Mouse (Mus musculus): ENCODE data around the gene Fgd3. TPM values are rescaled to one million over a fixed set of nuclear protein-coding genes. Genes with fewer than 3 reads are reported as not detected.

The Fgd3 gene
- polyA plus RNA-seq, 1 experiment from 2014 or later, result 1.9 TPM

- no peak overlapping the region for H3K9ac ChIP-seq
- H3K27ac ChIP-seq (replicated peaks), result no peak overlapping the region
- no peak; the same call in 1 of the 2 replicates for ATAC-seq (ENCODE audit: low FRiP score, low read depth)
These were observed 33.9 kb upstream of the Fgd3 start for GRCm38 (mm10) chr13:49353991-49354507.

GRCm38 (mm10) chr13:49353422-49353821 is 33.3 kb upstream of the Fgd3 start:
- no peak overlapping the region for H3K27ac ChIP-seq (replicated peaks)
- no peak overlapping the region for H3K9ac ChIP-seq
- ATAC-seq (ENCODE audit: low FRiP score, low read depth), result no peak
- H3K36me3 ChIP-seq, result peaks cover 7% of the 10 kb centered on the region; the same call in 1 of the 2 replicates
- H3K4me1 ChIP-seq (replicated peaks), result peaks cover 28% of the 10 kb centered on the region
- no peak overlapping the region for H3K4me3 ChIP-seq
- H3K4me2 ChIP-seq, result no peak overlapping the region
- H3K27me3 ChIP-seq, result no peaks in the 10 kb centered on the region
- no peaks in the 10 kb centered on the region for H3K9me3 ChIP-seq

More at GRCm38 (mm10) chr13:49353991-49354507, 33.9 kb upstream of the Fgd3 start:
- Histone ChIP-seq H3K9me3 (no peaks in the 10 kb centered on the region), H3K4me1 (replicated peaks) (peaks cover 28% of the 10 kb centered on the region), H3K27me3 (no peaks in the 10 kb centered on the region), H3K36me3 (peaks cover 7% of the 10 kb centered on the region; the same call in 1 of the 2 replicates), H3K4me2 (no peak overlapping the region), H3K4me3 (no peak overlapping the region)
- 58% methylated on average over 5 of the region's 5 CpGs for WGBS

GRCm38 (mm10) chr13:49352581-49353159 is 32.6 kb upstream of the Fgd3 start:
- peaks cover 28% of the 10 kb centered on the region for H3K4me1 ChIP-seq (replicated peaks)
- H3K27ac ChIP-seq (replicated peaks), result no peak overlapping the region
- no peak overlapping the region for H3K4me2 ChIP-seq
- H3K9me3 ChIP-seq, result no peaks in the 10 kb centered on the region
- peak; percentile 33; the same call in 1 of the 2 replicates for ATAC-seq (ENCODE audit: low FRiP score, low read depth)
- H3K36me3 ChIP-seq, result peaks cover 7% of the 10 kb centered on the region; the same call in 1 of the 2 replicates
- WGBS, result 30% methylated on average over 3 of the region's 3 CpGs
- H3K4me3 ChIP-seq, result no peak overlapping the region
- H3K27me3 ChIP-seq, result no peaks in the 10 kb centered on the region
- no peak overlapping the region for H3K9ac ChIP-seq

GRCm38 (mm10) chr13:49349836-49350505 is 29.9 kb upstream of the Fgd3 start:
- Histone ChIP-seq H3K27ac (replicated peaks) (no peak overlapping the region), H3K4me1 (replicated peaks) (peaks cover 37% of the 10 kb centered on the region), H3K4me3 (no peak overlapping the region), H3K36me3 (no peaks in the 10 kb centered on the region), H3K27me3 (no peaks in the 10 kb centered on the region), H3K9me3 (no peaks in the 10 kb centered on the region), H3K9ac (no peak overlapping the region), H3K4me2 (no peak overlapping the region)
- WGBS, result 95% methylated on average over 6 of the region's 6 CpGs
- no peak for ATAC-seq (ENCODE audit: low FRiP score, low read depth)

- no peak overlapping the region for H3K27ac ChIP-seq (replicated peaks)
- WGBS, result 90% methylated on average over 4 of the region's 4 CpGs
- H3K9me3 ChIP-seq, result no peaks in the 10 kb centered on the region
- no peak for ATAC-seq (ENCODE audit: low FRiP score, low read depth)
- H3K27me3 ChIP-seq, result no peaks in the 10 kb centered on the region
- no peak overlapping the region for H3K9ac ChIP-seq
- no peak overlapping the region for H3K4me3 ChIP-seq
- H3K4me2 ChIP-seq, result no peak overlapping the region
- no peaks in the 10 kb centered on the region for H3K36me3 ChIP-seq
- peaks cover 43% of the 10 kb centered on the region for H3K4me1 ChIP-seq (replicated peaks)
These were observed 29.2 kb upstream of the Fgd3 start for GRCm38 (mm10) chr13:49349335-49349734.

- no peak overlapping the region for H3K9ac ChIP-seq
- no peaks in the 10 kb centered on the region for H3K9me3 ChIP-seq
- H3K4me2 ChIP-seq, result no peak overlapping the region
- H3K4me3 ChIP-seq, result no peak overlapping the region
- no peak overlapping the region for H3K27ac ChIP-seq (replicated peaks)
- H3K27me3 ChIP-seq, result no peaks in the 10 kb centered on the region
- no peak for ATAC-seq (ENCODE audit: low FRiP score, low read depth)
- peaks cover 43% of the 10 kb centered on the region for H3K4me1 ChIP-seq (replicated peaks)
- WGBS, result 83% methylated on average over 2 of the region's 2 CpGs
- no peaks in the 10 kb centered on the region for H3K36me3 ChIP-seq
These were observed 28.4 kb upstream of the Fgd3 start for GRCm38 (mm10) chr13:49348522-49348921.

GRCm38 (mm10) chr13:49345476-49345875 is 25.4 kb upstream of the Fgd3 start:
- Histone ChIP-seq H3K4me2 (no peak overlapping the region), H3K27ac (replicated peaks) (no peak overlapping the region), H3K9ac (no peak overlapping the region), H3K4me3 (no peak overlapping the region), H3K27me3 (no peaks in the 10 kb centered on the region), H3K4me1 (replicated peaks) (peaks cover 43% of the 10 kb centered on the region), H3K9me3 (no peaks in the 10 kb centered on the region), H3K36me3 (no peaks in the 10 kb centered on the region)
- ATAC-seq (ENCODE audit: low FRiP score, low read depth), result no peak
- WGBS, result 71% methylated on average over 2 of the region's 2 CpGs

- no peak overlapping the region for H3K4me2 ChIP-seq
- H3K36me3 ChIP-seq, result no peaks in the 10 kb centered on the region
- H3K4me3 ChIP-seq, result no peak overlapping the region
- no peak overlapping the region for H3K9ac ChIP-seq
- H3K4me1 ChIP-seq (replicated peaks), result peaks cover 52% of the 10 kb centered on the region
- H3K27me3 ChIP-seq, result no peaks in the 10 kb centered on the region
- 86% methylated on average over 8 of the region's 8 CpGs for WGBS
- no peak overlapping the region for H3K27ac ChIP-seq (replicated peaks)
- ATAC-seq (ENCODE audit: low FRiP score, low read depth), result no peak
- H3K9me3 ChIP-seq, result no peaks in the 10 kb centered on the region
These were observed 24.5 kb upstream of the Fgd3 start for GRCm38 (mm10) chr13:49344567-49344966.

- no peaks in the 10 kb centered on the region for H3K36me3 ChIP-seq
- peak overlapping the region; percentile 80 for H3K4me3 ChIP-seq
- peak overlapping the region; percentile 86 for H3K9ac ChIP-seq
- no peak overlapping the region for H3K27ac ChIP-seq (replicated peaks)
- no peak for ATAC-seq (ENCODE audit: low FRiP score, low read depth)
- no peaks in the 10 kb centered on the region for H3K27me3 ChIP-seq
- peaks cover 53% of the 10 kb centered on the region for H3K4me1 ChIP-seq (replicated peaks)
- peak overlapping the region; percentile 78 for H3K4me2 ChIP-seq
- H3K9me3 ChIP-seq, result no peaks in the 10 kb centered on the region
These were observed 22.6 kb upstream of the Fgd3 start for GRCm38 (mm10) chr13:49342723-49343100.

- peak overlapping the region; percentile 86 for H3K9ac ChIP-seq
- peak overlapping the region; percentile 78 for H3K4me2 ChIP-seq
- no peaks in the 10 kb centered on the region for H3K9me3 ChIP-seq
- H3K27ac ChIP-seq (replicated peaks), result peak overlapping the region; percentile 91
- H3K36me3 ChIP-seq, result no peaks in the 10 kb centered on the region
- peaks cover 53% of the 10 kb centered on the region for H3K4me1 ChIP-seq (replicated peaks)
- peak overlapping the region; percentile 80 for H3K4me3 ChIP-seq
- no peaks in the 10 kb centered on the region for H3K27me3 ChIP-seq
- no peak; the same call in 1 of the 2 replicates for ATAC-seq (ENCODE audit: low FRiP score, low read depth)
- 4% methylated on average over 25 of the region's 25 CpGs for WGBS
These were observed 22.0 kb upstream of the Fgd3 start for GRCm38 (mm10) chr13:49341831-49342722.

- Histone ChIP-seq H3K27ac (replicated peaks) (peak within 1 kb of the TSS; percentile 91), H3K4me2 (peak within 1 kb of the TSS; percentile 78), H3K9me3 (no peaks in the 10 kb centered on the region), H3K27me3 (no peaks in the 10 kb centered on the region), H3K4me3 (peak within 1 kb of the TSS; percentile 80), H3K36me3 (no peaks in the 10 kb centered on the region), H3K4me1 (replicated peaks) (peaks cover 51% of the 10 kb centered on the region), H3K9ac (peak within 1 kb of the TSS; percentile 86)
- ATAC-seq (ENCODE audit: low FRiP score, low read depth), result peak; percentile 99
- WGBS, result under 1% methylated on average over 74 of the region's 74 CpGs
These were observed 21.1 kb upstream of the Fgd3 start, which contains the start of gene Bicd2 for GRCm38 (mm10) chr13:49341012-49341830. Bicd2 (plus strand) TSS chr13:49341585.
